Mouse (Mus musculus) cerebellum, adult (tissue): Measurements from ENCODE around the gene Rtl1.

ENCODE experiments used
- ATAC-seq: cut with Nextera tagmentation; 2 replicates; pipeline ENCODE4 v1.9.2; 2017; ENCODE audit warnings: mild to moderate bottlenecking, moderate library complexity, mixed read lengths; ENCODE audit not compliant: insufficient number of reproducible peaks, low FRiP score, low TSS enrichment

Gene Rtl1

DNA sequence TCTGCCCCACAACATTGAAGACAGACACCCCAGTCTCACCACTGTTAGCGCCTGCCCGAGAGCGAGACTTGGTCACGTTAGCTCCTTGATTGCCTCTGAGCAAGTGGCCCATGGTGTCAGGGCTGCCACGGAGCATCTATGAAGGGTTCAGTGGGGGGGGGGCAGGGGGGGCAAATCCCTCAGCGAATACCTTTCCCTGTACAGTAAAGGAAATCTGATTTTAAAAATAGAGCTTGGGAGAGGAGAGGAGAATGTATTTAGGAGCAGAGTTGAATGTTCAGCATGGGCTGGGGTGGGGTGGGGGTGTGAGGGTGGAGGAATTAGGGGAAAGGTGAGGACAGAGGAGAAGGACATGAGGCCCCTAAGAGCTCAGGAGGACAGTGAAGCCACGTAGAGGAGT, at the start of gene Rtl1:
Gene Rtl1, minus strand, starts transcription at position 101 of the 400 bp plus-strand sequence.
- ATAC-seq = no peak

DNA sequence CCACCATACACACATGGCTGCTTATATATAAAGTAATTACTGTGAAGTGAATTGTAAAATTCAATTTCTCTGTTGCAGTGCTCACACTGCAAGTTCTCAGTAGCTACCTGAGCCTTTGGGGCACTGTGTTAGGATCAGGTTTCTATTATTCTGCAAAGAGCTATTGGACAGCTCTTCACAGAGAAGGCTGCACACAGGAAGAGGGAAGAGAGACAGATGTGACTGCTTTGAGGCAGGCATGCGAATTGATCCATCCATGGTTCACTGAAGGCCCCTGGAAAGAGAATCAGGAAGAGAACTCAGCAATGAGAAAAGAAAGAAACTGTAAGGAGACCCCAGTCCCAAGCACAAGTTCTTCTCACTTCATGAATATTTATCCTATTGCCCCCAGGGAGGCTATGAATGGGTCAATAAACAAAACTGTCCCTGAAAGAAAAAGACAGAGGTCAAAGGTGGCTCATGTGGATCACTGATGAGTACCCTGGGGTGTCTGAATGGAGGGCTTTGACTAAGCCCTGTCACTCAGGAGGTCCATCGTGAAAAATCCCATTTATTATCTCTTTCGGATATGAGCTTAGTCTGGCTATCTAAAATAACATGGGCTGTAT, 40.5 kb upstream of the Rtl1 start:
- ATAC-seq = no peak

DNA sequence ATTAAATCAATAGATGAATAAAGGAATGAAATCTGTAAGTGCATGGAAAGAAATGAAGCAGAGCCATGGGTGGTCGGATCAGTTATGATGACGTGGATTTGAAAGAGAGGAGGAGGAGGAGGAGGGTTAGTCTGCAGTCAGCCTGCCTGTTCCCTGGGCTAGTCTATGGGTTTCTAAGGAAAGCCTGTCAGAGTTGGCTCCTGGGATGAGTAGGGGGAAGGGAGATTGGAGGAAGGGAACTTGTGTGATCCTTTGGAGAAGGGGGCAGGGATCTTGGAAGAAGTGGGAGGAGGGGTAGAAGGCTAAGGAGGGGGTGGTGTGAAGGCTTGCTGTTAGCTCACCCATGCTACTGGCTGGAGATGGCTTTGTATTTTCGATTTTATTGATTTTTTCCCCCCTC, 31.9 kb upstream of the Rtl1 start:
- ATAC-seq = no peak

DNA sequence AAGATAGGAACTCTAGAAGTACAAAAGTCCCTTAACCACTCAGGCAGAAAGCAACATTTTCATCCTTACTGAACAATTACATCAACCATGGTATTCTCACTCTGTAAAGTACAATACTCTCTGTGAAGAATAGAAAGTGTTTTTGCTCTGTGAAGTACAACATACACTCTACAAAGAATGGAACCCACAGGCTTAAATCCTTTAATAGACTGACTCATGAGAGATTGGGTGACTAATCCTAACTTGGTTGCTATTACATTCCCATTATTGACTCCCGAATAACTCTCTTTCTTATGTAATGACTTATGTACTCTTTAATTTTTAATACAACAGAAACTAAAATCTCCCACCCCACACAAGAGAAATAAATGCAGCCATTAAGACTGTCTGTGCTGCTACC, 28.8 kb upstream of the Rtl1 start:
- no peak for ATAC-seq

DNA sequence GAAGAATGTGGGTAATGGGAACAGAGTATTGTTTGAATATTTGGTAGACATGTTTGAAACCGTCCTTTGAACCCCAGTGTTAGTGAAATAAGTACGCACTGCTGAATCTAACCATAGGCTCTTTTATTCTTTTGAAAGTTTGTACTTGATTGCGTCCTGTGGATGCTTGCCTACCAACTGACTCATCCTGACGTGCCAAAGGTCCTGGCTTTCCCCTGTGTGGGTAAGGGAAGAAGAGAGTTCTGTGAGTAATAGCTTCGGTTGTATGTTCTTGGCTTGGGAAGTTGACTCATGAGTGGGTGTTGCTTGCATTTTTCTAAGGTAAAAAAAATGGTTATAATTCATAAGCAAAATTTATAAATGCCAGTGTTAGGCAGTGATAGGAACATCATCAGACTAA, 26.8 kb upstream of the Rtl1 start:
- no peak for ATAC-seq

DNA sequence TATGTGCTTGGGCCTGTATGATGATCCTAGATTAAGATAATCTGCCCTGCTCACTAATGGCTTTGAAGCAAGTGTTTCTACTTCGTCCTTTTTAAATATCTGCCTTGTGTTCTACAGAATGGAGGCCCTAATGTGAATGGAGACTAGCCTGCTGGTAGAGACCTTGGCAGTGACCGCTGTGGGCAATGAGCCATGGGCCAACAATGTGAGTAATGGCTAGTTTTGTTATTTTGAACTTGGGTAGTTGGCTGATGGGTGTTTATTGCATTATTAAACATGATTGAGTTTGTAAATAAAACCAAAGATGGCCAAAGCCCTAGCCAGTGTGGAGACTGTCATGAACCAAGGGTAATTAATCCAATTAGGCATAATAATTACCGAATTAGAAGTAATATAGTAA, 20.1 kb upstream of the Rtl1 start:
- ATAC-seq = no peak

DNA sequence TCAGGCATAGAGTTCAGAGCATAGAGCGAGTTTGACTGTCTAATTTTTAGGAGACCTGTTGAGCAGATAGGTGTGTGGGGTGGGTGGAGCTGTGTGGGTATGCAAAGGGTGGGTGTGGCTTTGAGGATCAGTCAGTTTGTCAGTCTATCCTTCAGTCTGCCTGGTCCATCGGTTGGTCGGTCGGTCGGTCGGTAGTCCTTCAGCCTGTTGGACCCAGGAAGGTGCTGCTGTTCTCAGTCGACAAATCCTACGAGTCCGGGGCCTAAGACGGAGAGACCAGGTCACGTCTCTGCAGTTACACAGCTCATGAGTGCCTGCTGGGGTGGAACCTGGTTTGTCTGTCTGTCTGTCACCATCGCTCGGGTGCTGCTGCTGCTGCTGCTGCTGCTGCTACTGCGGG, 17.9 kb upstream of the Rtl1 start:
- no peak for ATAC-seq

DNA sequence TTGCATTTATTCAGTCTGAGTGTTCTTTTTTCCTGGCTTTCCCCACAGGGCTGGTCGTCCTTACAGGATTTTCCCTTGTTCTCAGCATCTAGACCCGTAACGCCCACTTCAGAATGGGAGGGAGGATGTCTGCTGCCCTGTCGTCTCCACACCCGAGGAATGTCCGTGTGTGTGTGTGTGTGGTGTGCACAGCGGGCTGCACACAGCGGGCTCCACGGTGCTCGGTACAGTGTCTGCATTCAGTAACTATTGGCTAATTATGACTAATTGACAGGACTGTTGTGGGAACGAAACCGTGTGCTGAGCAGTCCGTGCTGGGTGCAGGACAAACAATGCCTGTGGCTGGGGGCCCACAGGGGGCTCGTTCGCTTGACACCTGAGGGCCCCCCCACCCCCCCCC, 17.0 kb upstream of the Rtl1 start:
- ATAC-seq = no peak

DNA sequence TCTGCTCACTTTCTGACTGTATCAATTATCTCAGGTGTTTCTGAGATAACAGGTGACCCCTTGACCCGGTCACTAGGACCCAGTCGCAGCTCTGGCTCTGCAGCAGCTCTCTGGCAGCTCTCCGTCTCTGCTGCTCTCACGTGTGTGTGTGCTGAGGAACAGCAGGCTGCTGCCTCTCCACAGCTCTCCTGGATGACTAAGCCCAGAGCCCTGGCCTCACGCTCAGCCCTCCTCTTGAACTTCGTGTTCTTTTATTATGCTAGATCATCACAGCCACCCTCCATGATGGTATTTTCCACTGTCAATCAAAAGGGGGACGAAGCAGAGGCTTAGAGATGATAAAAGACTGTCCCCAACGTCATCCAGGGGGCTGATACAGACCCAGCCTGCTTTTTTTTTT, 15.2 kb upstream of the Rtl1 start:
- ATAC-seq = no peak

DNA sequence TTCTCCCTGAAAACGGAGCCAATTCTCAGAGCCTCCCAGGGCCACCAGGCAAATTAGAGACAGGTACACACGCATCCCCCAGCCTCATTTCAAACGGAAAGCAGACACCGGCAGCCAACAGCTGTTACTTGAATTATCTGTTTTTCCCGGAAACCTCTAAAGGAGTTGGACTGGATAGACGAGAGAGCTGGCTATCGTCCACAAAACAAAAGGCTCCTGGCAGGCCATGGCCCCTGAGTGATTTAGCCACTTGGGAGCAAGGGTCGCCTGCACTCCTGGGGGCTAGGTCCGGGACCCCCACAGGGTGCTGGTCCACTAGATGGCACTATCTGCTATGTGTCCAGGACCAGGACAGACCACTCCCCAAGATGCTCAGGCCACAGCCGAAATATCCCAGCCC, 14.3 kb upstream of the Rtl1 start:
- ATAC-seq = no peak

DNA sequence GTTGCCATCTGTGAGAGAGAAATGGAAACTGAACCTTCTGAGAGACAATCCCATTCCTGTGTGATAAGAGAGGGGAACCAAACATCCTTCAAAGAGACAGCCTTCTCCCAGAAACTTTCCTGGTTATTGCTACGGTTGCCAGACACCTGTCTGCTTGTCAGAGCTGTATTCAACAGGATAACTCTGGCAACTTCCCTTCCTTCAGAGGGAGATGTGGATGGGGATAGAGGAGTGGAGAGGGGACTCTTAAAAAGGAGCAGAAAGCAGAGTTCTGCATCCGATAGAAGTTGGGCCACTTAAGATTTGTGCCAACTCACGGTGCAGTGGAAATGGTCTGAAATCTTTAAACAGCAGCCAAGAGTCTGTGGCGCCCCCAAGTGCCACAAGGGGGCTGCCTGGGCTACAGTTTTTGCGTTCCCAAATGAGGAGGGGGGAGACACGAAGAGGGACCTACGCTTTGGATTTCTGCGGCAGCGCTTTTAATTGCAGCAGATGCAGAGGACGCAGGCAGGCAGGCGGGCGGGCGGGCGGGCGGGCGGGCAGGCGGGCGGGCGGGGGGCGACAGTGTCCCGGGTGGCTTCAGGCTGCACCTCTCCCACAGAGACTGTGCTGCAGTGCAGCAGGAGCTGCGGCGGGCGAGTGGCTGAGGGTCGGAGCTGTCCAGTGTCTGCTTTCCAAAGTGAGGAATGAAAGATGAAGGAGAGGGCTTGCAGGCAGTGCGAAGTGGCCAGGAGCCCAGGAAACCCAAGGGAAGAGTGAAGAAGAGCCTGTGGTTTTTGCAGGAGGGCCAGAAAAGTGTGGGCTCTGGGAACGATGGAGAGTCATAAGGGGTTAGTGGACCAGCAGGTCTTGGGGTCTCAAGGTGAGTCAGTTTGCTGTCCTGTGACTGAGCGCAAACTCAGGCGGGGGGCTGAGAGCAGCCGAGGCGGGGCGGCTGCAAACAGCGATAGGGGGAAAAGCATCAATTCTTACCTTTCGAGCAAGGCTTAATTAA, 12.6 kb upstream of the Rtl1 start:
- ATAC-seq = no peak

DNA sequence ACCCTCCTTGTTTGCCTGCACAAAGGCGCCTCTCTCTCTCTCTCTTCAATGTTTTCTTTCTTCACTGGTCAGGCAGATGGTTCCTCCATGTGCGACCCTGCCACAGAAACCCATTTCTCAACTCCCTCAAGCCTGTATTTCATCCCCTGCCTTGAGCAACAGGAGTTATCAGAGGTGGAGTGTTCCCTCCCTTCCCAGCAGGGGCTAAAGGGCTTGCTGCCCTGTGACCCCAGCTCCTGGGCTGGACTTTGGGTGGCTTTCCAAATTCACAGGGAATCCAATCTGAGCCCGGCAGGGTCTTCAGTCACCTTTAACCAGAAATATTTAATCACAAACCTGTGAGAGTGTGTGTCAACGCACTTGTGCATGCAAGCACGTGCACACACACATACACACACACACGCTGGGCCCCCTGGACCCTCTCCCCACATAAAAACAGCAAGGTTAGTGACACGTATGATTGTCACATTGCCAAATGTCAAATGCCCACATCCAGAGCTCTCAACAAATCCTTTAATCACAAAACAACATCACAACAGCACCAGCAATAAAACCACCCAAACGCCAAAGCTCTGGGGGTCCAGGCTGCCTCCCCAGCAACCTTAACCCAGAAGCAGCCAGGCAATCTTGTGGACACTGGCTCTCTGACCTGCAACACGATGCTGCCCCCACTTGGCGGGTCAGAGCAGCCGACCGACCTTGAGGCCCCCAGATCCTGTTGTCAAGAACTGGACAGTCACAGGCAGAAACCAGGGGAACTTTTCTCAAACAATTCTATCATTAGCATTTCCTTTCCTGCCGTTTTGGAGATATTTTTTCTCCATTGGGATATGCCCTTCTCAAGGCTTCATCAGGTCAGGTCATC, 8.7 kb upstream of the Rtl1 start:
- no peak for ATAC-seq

DNA sequence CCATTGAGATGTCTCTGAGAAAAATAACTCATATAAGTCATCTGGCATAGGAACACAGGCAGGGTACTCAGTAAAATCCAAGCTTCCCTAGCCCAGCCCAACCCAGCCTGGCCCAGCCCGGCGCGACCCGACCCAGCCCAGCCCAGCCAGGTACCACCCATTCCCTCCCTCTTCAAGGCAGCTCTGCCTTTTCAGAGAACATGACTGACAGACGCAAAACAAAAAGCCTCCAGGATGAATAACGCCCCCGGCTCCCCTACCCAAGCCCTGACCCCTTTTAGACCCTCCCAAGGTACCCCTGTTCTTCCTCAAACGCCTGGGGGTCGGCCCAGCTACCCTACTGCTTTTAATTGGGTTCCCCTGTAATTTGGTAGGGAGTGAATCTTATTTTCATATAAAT, 7.8 kb upstream of the Rtl1 start:
- ATAC-seq = no peak

DNA sequence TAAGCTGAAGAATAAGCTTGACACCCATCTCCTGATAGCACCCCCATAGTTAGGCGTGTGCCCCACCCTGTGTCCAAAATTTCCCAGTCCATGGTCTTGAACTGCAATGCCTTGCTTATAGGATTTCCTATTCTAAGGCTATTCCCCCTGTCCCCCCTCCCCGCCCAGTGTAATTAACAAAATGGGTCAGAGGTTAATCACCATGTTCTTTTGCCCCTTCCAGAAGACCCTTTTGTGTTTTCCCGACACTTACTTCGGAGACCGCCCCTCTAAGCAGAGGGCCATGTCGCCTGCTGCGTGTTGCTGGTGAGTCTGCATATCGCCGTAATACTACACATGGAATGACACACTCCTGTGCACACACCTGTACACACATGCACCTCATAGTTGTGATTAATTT, 7.1 kb upstream of the Rtl1 start:
- no peak for ATAC-seq

DNA sequence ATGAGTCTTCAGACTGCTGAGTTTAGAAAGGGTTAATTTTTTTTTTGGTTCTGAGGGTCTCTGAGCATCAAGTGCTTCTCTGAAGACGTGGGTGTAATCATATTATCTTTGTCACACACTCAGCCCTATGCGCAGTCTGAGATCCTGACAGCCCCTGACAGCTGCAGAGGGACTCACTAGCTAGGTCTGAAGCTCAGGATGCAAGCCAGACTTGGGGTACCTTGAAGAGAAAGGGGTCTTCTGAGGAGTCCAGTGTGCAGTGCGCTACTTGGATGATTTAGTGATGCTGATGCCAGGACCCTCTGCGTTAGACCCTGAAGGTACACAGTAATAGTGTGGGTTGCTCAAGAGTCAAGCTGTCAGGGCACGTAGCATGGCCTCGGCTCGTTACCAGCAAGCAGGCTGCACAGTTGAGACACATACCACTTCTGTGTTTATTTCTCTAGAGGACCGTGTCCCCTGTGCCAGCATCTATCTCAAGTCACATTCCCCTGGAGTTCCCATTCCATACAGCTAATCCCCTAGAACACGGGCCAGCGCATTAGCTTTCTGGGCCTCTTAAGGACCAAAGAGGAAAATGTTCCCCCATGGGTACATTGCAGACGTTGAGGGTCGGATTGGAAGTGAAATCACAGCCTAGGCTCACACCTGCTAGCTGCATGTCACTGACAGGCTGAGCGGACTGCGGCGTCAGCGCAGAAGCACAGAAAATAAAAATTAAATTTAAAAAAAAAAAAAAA, 5.0 kb upstream of the Rtl1 start:
- no peak for ATAC-seq

DNA sequence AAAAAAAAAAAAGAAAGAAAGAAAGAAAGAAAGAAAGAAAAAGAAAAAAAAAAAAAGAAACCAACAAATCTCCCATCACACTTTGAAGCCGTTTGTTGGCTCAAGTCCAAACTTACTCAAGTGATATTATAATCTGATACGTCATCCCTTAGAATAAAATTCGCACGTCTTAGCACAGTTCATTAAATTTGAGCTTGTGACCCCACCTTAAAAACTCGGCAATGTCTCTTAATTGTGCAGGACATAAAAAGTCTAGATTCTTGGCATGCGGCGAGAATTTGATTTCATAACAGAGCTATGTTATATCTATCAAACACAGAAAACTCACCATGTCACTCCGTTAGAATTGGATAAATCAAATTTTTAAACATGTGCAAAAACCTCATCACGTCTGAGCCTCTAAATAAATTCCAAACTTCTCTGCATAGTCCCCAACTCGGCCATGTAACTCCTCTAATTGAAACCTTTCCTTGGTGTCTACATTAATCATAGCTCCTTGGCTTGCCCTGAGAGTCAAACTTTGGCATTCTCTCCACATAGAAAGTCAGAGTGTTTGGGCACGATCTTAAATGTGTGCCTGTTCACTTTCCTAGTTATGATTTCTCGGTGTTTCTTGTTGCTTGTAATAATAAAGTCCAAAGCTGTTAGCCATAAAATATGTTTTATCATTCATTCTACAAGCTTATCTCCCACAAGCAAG, 1.4 kb downstream of the Rtl1 start:
- ATAC-seq = no peak

DNA sequence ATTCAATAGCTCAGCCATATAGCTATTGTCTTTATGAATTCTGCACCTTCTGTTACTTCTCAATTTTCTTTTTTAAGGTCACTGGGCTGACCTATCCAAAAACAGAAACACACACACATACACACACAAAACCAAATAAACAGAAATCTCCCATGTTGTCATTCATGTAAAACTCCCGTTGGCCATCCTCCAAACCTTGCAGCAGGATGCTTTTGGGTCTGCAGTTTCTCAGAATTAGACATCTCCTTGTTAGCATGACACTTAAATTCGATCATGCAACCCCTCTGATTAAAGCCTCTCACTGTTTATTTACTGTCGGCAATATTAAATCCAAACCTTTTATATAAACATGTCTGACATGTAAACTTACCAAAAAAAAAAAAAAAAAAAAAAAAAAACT, 3.4 kb downstream of the Rtl1 start:
- ATAC-seq = no peak

DNA sequence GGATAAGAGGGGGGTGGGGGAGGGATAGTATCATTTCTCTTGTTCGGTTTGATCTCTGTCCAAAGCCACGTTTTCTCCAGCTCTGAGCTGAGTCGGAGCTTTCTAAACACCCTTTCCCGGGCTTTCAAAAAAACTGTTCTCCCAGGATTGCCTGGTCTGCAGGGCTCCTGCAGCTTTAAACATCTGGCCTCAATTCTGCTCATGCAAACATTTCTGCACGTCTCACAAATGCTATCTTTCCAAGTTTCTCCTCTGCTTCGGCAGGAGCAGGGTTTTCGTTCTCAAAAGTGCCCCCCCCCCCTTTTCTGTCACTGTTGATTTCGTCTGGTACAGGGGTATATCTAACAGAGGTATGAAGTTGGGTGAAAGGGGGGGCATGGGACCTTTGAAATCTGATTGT, 3.9 kb downstream of the Rtl1 start:
- no peak for ATAC-seq

DNA sequence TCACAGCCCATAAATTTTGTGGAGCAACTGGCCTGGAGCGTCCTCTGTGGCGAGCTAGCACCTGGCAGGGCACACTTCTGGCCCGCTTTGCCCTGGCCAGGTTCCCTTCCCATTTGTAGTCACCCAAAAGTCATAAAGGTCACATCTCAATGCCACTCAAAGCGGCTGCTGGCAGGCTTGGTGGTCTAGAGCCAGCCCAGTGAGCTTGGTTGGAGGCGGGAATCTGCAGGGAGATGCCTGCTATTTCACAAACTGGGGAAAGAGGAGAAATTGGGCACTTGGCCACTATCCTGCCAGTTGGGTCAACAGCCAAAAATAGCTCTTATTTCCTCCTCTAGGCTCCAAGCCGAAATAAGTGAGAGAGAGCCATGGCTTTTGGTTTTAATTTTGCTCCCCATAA, 4.4 kb downstream of the Rtl1 start:
- ATAC-seq = peak; percentile 71

DNA sequence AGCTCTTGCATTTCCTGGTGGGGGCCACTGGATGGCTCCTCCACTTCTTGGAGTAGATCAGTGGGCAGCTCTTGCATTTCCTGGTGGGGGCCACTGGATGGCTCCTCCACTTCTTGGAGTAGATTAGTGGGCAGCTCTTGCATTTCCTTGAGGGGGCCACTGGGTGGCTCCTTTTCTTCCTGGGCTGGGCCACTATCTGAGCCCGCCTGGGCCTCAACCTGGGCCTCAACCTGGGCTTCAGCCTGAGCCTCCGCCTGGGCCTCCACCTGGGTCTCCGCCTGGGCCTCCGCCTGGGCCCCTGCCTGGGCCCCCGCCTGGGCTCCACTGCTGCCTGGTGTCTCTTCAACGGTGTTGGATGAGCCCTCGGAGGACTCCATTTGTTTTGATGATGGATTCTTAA, 5.2 kb downstream of the Rtl1 start:
- ATAC-seq = no peak
